Mouse (Mus musculus) lung, postnatal 0 days (tissue): ENCODE results near the gene Zfp212.

Source experiments
- CTCF ChIP-seq: IDR thresholded peaks from 2 replicates; pipeline ENCODE4 v1.5.1; 2016; ENCODE audit warnings: antibody characterized with exemption, mild to moderate bottlenecking
- EP300 ChIP-seq: IDR thresholded peaks from 2 replicates; pipeline ENCODE4 v1.6.1; 2016; ENCODE audit warnings: antibody characterized with exemption, mild to moderate bottlenecking, control low read depth

DNA sequence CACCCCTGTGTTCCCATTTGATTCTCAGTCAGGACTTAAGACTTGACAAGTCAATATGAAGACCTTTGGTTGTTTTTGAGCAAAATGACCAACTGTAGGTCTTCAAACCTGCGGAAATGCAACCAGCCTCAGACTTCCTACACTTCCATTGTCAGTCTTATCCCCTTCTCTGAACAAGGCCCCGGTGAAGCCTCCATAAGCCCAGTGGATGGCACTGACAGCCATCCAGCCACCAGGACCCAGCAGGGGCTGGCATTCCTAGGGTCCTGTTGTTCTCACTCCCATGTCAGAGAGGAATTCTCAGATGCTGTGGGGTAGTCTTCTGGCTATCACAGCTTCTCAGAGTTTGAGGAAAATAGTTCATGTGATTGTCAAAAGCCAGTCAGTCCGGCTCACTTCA, 41.7 kb upstream of the Zfp212 start:
- TF ChIP-seq EP300: no peak
- no peak for TF ChIP-seq CTCF
